Mouse (Mus musculus): ENCODE results near the gene Ccr7.
A peak's percentile ranks its signal among the peaks of the same experiment; 100 is the strongest.

Gene Ccr7

GRCm38 (mm10) chr11:99153767-99154753, 817 bp downstream of the Ccr7 start:
- DNase-seq (ENCODE audit: low spot score in 2 of 2) = no peak

- no peak for DNase-seq (ENCODE audit: low spot score in 2 of 2)
Measured at GRCm38 (mm10) chr11:99152323-99153144, 2.3 kb downstream of the Ccr7 start.

GRCm38 (mm10) chr11:99151333-99151930, 3.4 kb downstream of the Ccr7 start:
- DNase-seq (ENCODE audit: low spot score in 2 of 2) = no peak

GRCm38 (mm10) chr11:99150889-99151288, 4.0 kb downstream of the Ccr7 start:
- no peak for DNase-seq (ENCODE audit: low spot score in 2 of 2)

GRCm38 (mm10) chr11:99149898-99150757, 4.7 kb downstream of the Ccr7 start:
- peak; percentile 57 to 58 for DNase-seq (ENCODE audit: low spot score in 2 of 2)

- no peak for DNase-seq (ENCODE audit: low spot score in 2 of 2)
Measured at GRCm38 (mm10) chr11:99148896-99149703, 5.8 kb downstream of the Ccr7 start.

GRCm38 (mm10) chr11:99148400-99148799, 6.5 kb downstream of the Ccr7 start:
- no peak for DNase-seq (ENCODE audit: low spot score in 2 of 2)

GRCm38 (mm10) chr11:99147920-99148289, 7.0 kb downstream of the Ccr7 start:
- DNase-seq (ENCODE audit: low spot score in 2 of 2) = no peak

GRCm38 (mm10) chr11:99147041-99147919, 7.6 kb downstream of the Ccr7 start:
- DNase-seq (ENCODE audit: low spot score in 2 of 2) = peak; percentile 74 to 78

GRCm38 (mm10) chr11:99146558-99146957, 8.3 kb downstream of the Ccr7 start:
- DNase-seq (ENCODE audit: low spot score in 2 of 2) = no peak

- no peak for DNase-seq (ENCODE audit: low spot score in 2 of 2)
Measured at GRCm38 (mm10) chr11:99145765-99146164, 9.1 kb downstream of the Ccr7 start.

GRCm38 (mm10) chr11:99144940-99145339, 9.9 kb downstream of the Ccr7 start:
- no peak for DNase-seq (ENCODE audit: low spot score in 2 of 2)

GRCm38 (mm10) chr11:99144456-99144855, 10.4 kb downstream of the Ccr7 start:
- no peak for DNase-seq (ENCODE audit: low spot score in 2 of 2)

GRCm38 (mm10) chr11:99143123-99144082, 11.5 kb downstream of the Ccr7 start:
- DNase-seq (ENCODE audit: low spot score in 2 of 2) = no peak

- DNase-seq (ENCODE audit: low spot score in 2 of 2) = no peak
Measured at GRCm38 (mm10) chr11:99142493-99143095, 12.3 kb downstream of the Ccr7 start.

- DNase-seq (ENCODE audit: low spot score in 2 of 2) = no peak
Measured at GRCm38 (mm10) chr11:99142046-99142445, 12.8 kb downstream of the Ccr7 start.

GRCm38 (mm10) chr11:99141600-99141999, 13.3 kb downstream of the Ccr7 start:
- DNase-seq (ENCODE audit: low spot score in 2 of 2) = no peak

- no peak for DNase-seq (ENCODE audit: low spot score in 2 of 2)
Measured at GRCm38 (mm10) chr11:99138976-99139375, 15.9 kb downstream of the Ccr7 start.
